Mouse (Mus musculus): Measurements from ENCODE around the gene Sycp2. TPM values are rescaled to one million over a fixed set of nuclear protein-coding genes. Genes with fewer than 3 reads are reported as not detected.

Gene Sycp2
- not detected for total RNA-seq (2023)

GRCm38 (mm10) chr2:178407053-178407815, at the start of gene Sycp2:
Sycp2 (minus strand) TSS chr2:178407685.

GRCm38 (mm10) chr2:178430231-178430630, 22.7 kb upstream of the Sycp2 start, which contains the start of gene Cdh26:
Cdh26 (plus strand) TSS chr2:178430531.

GRCm38 (mm10) chr2:178414261-178415149, 7.0 kb upstream of the Sycp2 start, which contains the start of the genes Ppp1r3d and Fam217b:
Ppp1r3d (minus strand) TSS chr2:178414472.
Fam217b (plus strand) TSS chr2:178414524.

Other genes starting within 250 kb of the Sycp2 start
- gene Ppp1r3d, start 6.8 kb upstream of the Sycp2 start, total RNA-seq (2023): not detected
- gene Fam217b, start 6.8 kb upstream of the Sycp2 start, total RNA-seq (2023): not detected
- not detected for gene Cdh26, start 22.8 kb upstream of the Sycp2 start, total RNA-seq (2023)

Measured in B cell, adult 67 days (primary cell).